Mouse (Mus musculus) stomach, postnatal 0 days (tissue): ENCODE results near the gene Higd1b.

Source experiments
- CTCF ChIP-seq: IDR thresholded peaks from 2 replicates; pipeline ENCODE4 v1.5.1; 2016; ENCODE audit warnings: antibody characterized with exemption, low read depth, mild to moderate bottlenecking, moderate library complexity
- EP300 ChIP-seq: optimal IDR thresholded peaks from 2 replicates; pipeline ENCODE3; 2016; ENCODE audit warnings: antibody characterized with exemption

GRCm38 (mm10) chr11:102787688-102788177 is 47.9 kb upstream of the Higd1b start:
- TF ChIP-seq CTCF (no peak), EP300 (no peak)
